Mouse (Mus musculus): ENCODE data around the gene Gigyf1.
A peak's percentile ranks its signal among the peaks of the same experiment; 100 is the strongest.

Gigyf1 gene

DNA sequence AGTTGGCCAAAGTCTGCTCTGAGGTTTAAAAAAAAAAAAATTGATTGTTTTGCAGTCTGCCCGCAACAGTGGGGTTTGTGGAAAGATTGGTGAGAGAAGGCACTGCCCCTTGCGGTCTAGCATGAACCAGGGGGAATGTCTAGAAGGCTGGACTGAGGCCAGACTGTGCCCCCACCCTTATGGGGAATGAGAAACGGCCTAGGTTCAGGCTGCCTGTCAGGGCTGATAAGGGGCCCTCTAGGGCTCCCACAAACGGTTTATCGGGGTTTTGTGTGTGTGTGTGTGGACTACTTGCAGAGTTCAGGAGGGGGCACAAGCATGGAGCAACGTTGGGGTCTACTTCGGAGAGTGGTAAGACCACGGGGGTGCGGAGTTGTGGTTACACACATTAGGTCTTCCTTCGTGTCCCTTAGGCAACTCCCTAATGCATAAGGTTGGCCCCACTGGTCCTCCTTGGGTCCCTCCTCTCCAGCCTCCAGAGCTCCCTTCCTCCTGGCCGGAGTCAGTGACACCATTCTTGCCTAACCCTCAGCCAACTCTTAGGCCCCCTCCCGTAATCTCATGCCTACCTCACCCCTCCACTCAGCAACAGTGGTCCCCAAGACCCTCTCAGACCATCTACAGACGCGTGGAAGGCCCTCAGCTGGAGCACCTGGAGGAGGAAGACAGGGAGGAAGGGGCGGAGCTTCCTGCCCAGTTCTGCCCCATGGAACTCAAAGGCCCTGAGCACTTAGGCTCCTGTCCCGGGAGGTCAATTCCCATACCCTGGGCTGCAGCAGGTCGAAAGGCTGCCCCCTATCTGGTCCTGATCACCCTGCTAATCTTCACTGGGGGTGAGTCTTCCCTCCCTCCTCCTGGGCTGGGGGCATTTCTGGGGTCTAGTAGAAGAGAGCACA lies 52.6 kb downstream of the Gigyf1 start:
- DNase-seq (ENCODE audit: low read depth, low spot score): no peak

DNA sequence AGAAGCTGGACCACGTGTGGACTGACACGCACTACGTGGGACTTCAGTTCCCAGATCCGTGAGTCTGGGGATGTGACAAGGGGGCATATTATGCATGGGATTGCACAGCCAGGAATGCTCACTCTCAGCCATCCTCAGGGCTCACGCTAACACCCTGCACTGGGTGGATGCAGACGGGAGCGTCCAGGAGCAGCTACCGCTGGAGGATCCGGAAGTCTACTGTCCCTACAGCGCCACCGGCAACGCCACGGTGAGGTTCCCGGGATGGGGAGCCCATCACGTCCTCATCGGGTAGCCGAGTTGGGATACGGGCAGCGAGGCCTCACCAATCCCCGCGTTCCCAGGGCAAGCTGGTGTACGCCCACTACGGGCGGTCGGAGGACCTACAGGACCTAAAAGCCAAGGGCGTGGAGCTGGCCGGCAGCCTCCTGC lies 56.1 kb downstream of the Gigyf1 start:
- DNase-seq (ENCODE audit: low read depth, low spot score): peak; percentile 38

Measured in mesoderm, embryonic 11.5 days (tissue).